Mouse (Mus musculus): ENCODE measurements around the gene Eif4enif1.

- TF ChIP-seq UBTF (IDR thresholded peaks at IDR 0.05; ENCODE audit: low read depth, low read length) (no peak), ZKSCAN1 (IDR thresholded peaks at IDR 0.05; ENCODE audit: borderline replicate concordance, low read depth, low read length) (no peak), CTCF (conservative IDR thresholded peaks at IDR 0.05 in 1 of 2, IDR thresholded peaks at IDR 0.05 in 1 of 2; ENCODE audit: low read depth in 2 of 2, low read length in 2 of 2) (no peak), POLR2A (IDR thresholded peaks at IDR 0.05; ENCODE audit: low read depth, low read length) (no peak), EP300 (IDR thresholded peaks at IDR 0.05; ENCODE audit: low read length) (no peak), HCFC1 (IDR thresholded peaks at IDR 0.05; ENCODE audit: low read depth, low read length) (no peak)
These were observed 90.6 kb downstream of the Eif4enif1 start for GRCm38 (mm10) chr11:3292711-3293249.

All from CH12.LX (cell line).